Mouse (Mus musculus) embryonic facial prominence, embryonic 11.5 days (tissue): ENCODE measurements at regions not wholly inside any gene's neighbourhood (a gene's known extent, or its start where the extent isn't known, plus 50 kb on each side); places are given as distances from the start of the nearest gene placed in this dataset.
A peak's percentile ranks its signal among the peaks of the same experiment; 100 is the strongest.

Experiments
- ATAC-seq: fragments of 200-750 bp; cut with Nextera tagmentation; replicated peaks from 2 replicates; pipeline ENCODE4 v1.8.0; 2017; ENCODE audit warnings: low read depth; ENCODE audit not compliant: insufficient number of reproducible peaks, low FRiP score, low TSS enrichment
- DNase-seq: peaks from one replicate; pipeline ENCODE4 v3.0.0-alpha.2; 2015; ENCODE audit warnings: low spot score
- H3K27ac ChIP-seq: fragments of 300-500 bp; sonication (generic); replicated peaks from 2 replicates; pipeline ENCODE4 v1.5.1; 2014; ENCODE audit warnings: mild to moderate bottlenecking, low read depth, low read length, control low read depth
- H3K27me3 ChIP-seq: fragments of 300-500 bp; sonication (generic); 2 replicates; pipeline ENCODE4 v1.6.1; 2014; ENCODE audit warnings: mild to moderate bottlenecking, low read length, moderate library complexity, mixed read lengths; ENCODE audit not compliant: control insufficient read depth, insufficient read depth
- H3K36me3 ChIP-seq: fragments of 300-500 bp; sonication (generic); replicated peaks from 2 replicates; pipeline ENCODE4 v1.6.1; 2014; ENCODE audit warnings: low read depth, mild to moderate bottlenecking, low read length, moderate library complexity, mixed read lengths; ENCODE audit not compliant: control insufficient read depth, insufficient read depth
- H3K4me1 ChIP-seq: fragments of 300-500 bp; sonication (generic); 2 replicates; pipeline ENCODE4 v1.6.1; 2014; ENCODE audit warnings: low read length, mixed read lengths; ENCODE audit not compliant: control insufficient read depth, insufficient read depth
- H3K4me2 ChIP-seq: fragments of 300-500 bp; sonication (generic); 2 replicates; pipeline ENCODE4 v1.6.1; 2014; ENCODE audit warnings: low read depth, mild to moderate bottlenecking, control low read depth, low read length, moderate library complexity
- H3K4me3 ChIP-seq: fragments of 300-500 bp; sonication (generic); 2 replicates; pipeline ENCODE4 v1.5.1; 2014; ENCODE audit warnings: low read depth, low read length, control low read depth
- H3K9ac ChIP-seq: fragments of 300-500 bp; sonication (generic); replicated peaks from 2 replicates; pipeline ENCODE4 v1.6.1; 2014; ENCODE audit warnings: mild to moderate bottlenecking, control low read depth, low read length
- H3K9me3 ChIP-seq: fragments of 300-500 bp; sonication (generic); replicated peaks from 2 replicates; pipeline ENCODE4 v1.6.1; 2016; ENCODE audit warnings: mild to moderate bottlenecking, low read length, inconsistent platforms, mixed read lengths; ENCODE audit not compliant: control insufficient read depth
- WGBS: fragments of 180-500 bp; shearing (Covaris S2); extraction: QIAGEN DNeasy Blood & Tissue Kit; methylation state at CpG from one replicate; pipeline ENCODE4 v1.1.7; 2014; 5-methylcytosine and 5-hydroxymethylcytosine counted together

- 51% methylated on average over 5 of the region's 5 CpGs for WGBS
- Histone ChIP-seq H3K4me2 (no peak overlapping the region), H3K4me3 (no peak overlapping the region), H3K27ac (no peak overlapping the region), H3K27me3 (no peaks in the 10 kb centered on the region; the same call in 1 of the 2 replicates), H3K4me1 (no peaks in the 10 kb centered on the region), H3K9me3 (no peaks in the 10 kb centered on the region), H3K36me3 (no peaks in the 10 kb centered on the region), H3K9ac (no peak overlapping the region)
- ATAC-seq, result no peak
- DNase-seq, result no peak
Measured at GRCm38 (mm10) chr1:61355241-61355640, 283.4 kb upstream of the Pard3b start.

- no peak overlapping the region for H3K9ac ChIP-seq
- DNase-seq (no peak), ATAC-seq (no peak)
- H3K27ac ChIP-seq, result no peak overlapping the region
- H3K9me3 ChIP-seq, result no peaks in the 10 kb centered on the region
- H3K27me3 ChIP-seq, result no peaks in the 10 kb centered on the region; the same call in 1 of the 2 replicates
- H3K4me1 ChIP-seq, result no peaks in the 10 kb centered on the region
- H3K4me3 ChIP-seq, result no peak overlapping the region
- 73% methylated on average over 19 of the region's 19 CpGs for WGBS
- no peak overlapping the region for H3K4me2 ChIP-seq
- no peaks in the 10 kb centered on the region for H3K36me3 ChIP-seq
Measured at GRCm38 (mm10) chr1:61359011-61359930, 279.4 kb upstream of the Pard3b start.

GRCm38 (mm10) chr1:61372581-61372980 lies 266.0 kb upstream of the Pard3b start:
- no peak for ATAC-seq
- DNase-seq, result no peak
- Histone ChIP-seq H3K9me3 (no peaks in the 10 kb centered on the region), H3K4me1 (no peaks in the 10 kb centered on the region), H3K9ac (no peak overlapping the region), H3K27ac (no peak overlapping the region), H3K36me3 (no peaks in the 10 kb centered on the region), H3K4me2 (no peak overlapping the region), H3K4me3 (no peak overlapping the region), H3K27me3 (no peaks in the 10 kb centered on the region)
- WGBS, result 64% methylated on average over 4 of the region's 4 CpGs

GRCm38 (mm10) chr1:61373661-61374491 lies 264.7 kb upstream of the Pard3b start:
- DNase-seq (no peak), ATAC-seq (no peak)
- Histone ChIP-seq H3K4me1 (no peaks in the 10 kb centered on the region), H3K36me3 (no peaks in the 10 kb centered on the region), H3K27me3 (no peaks in the 10 kb centered on the region), H3K9ac (no peak overlapping the region), H3K27ac (no peak overlapping the region), H3K4me3 (no peak overlapping the region), H3K4me2 (no peak overlapping the region), H3K9me3 (no peaks in the 10 kb centered on the region)
- 69% methylated on average over 17 of the region's 17 CpGs for WGBS

- H3K27ac ChIP-seq, result no peak overlapping the region
- H3K9ac ChIP-seq, result no peak overlapping the region
- no peaks in the 10 kb centered on the region for H3K27me3 ChIP-seq
- 64% methylated on average over 4 of the region's 4 CpGs for WGBS
- H3K4me2 ChIP-seq, result no peak overlapping the region
- no peaks in the 10 kb centered on the region for H3K36me3 ChIP-seq
- DNase-seq (no peak), ATAC-seq (no peak)
- H3K4me1 ChIP-seq, result no peaks in the 10 kb centered on the region
- no peak overlapping the region for H3K4me3 ChIP-seq
- no peaks in the 10 kb centered on the region for H3K9me3 ChIP-seq
Measured at GRCm38 (mm10) chr1:61376417-61376816, 262.2 kb upstream of the Pard3b start.

GRCm38 (mm10) chr1:61377070-61377469 lies 261.6 kb upstream of the Pard3b start:
- Histone ChIP-seq H3K27me3 (no peaks in the 10 kb centered on the region), H3K4me3 (no peak overlapping the region), H3K27ac (no peak overlapping the region), H3K36me3 (no peaks in the 10 kb centered on the region), H3K4me1 (no peaks in the 10 kb centered on the region), H3K4me2 (no peak overlapping the region), H3K9ac (no peak overlapping the region), H3K9me3 (no peaks in the 10 kb centered on the region)
- 2% methylated on average over 7 of the region's 7 CpGs for WGBS
- DNase-seq (peak; percentile 85), ATAC-seq (no peak)

- no peak overlapping the region for H3K27ac ChIP-seq
- DNase-seq, result no peak
- no peaks in the 10 kb centered on the region for H3K27me3 ChIP-seq
- H3K4me2 ChIP-seq, result no peak overlapping the region
- no peaks in the 10 kb centered on the region for H3K36me3 ChIP-seq
- H3K9ac ChIP-seq, result no peak overlapping the region
- H3K4me1 ChIP-seq, result no peaks in the 10 kb centered on the region
- H3K4me3 ChIP-seq, result no peak overlapping the region
- H3K9me3 ChIP-seq, result no peaks in the 10 kb centered on the region
- no peak; the same call in 1 of the 2 replicates for ATAC-seq
- 63% methylated on average over 8 of the region's 8 CpGs for WGBS
Measured at GRCm38 (mm10) chr1:61378240-61378639, 260.4 kb upstream of the Pard3b start.
